Mouse (Mus musculus) midbrain, embryonic 11.5 days (tissue): ENCODE measurements at regions not wholly inside any gene's neighbourhood (a gene's known extent, or its start where the extent isn't known, plus 50 kb on each side); places are given as distances from the start of the nearest gene placed in this dataset.

Experiments
- ATAC-seq: fragments of 200-750 bp; cut with Nextera tagmentation; 2 replicates; pipeline ENCODE4 v1.8.0; 2017; ENCODE audit warnings: moderate TSS enrichment, moderate library complexity; ENCODE audit not compliant: low FRiP score
- DNase-seq: peaks from one replicate; pipeline ENCODE4 v3.0.0; 2015; ENCODE audit warnings: low spot score; ENCODE audit errors: missing footprints
- H3K27ac ChIP-seq: fragments of 300-500 bp; sonication (generic); 2 replicates; pipeline ENCODE4 v1.5.1; 2014; ENCODE audit warnings: low read depth, low read length
- H3K27me3 ChIP-seq: fragments of 300-500 bp; sonication (generic); 2 replicates; pipeline ENCODE4 v1.6.1; 2014; ENCODE audit warnings: mild to moderate bottlenecking, low read length, moderate library complexity, mixed read lengths; ENCODE audit not compliant: control insufficient read depth, insufficient read depth
- H3K36me3 ChIP-seq: fragments of 300-500 bp; sonication (generic); 2 replicates; pipeline ENCODE4 v1.6.1; 2014; ENCODE audit warnings: mild to moderate bottlenecking, low read length, moderate library complexity, mixed read lengths; ENCODE audit not compliant: control insufficient read depth, insufficient read depth
- H3K4me1 ChIP-seq: fragments of 300-500 bp; sonication (generic); 2 replicates; pipeline ENCODE4 v1.6.1; 2014; ENCODE audit warnings: low read length; ENCODE audit not compliant: control insufficient read depth, insufficient read depth
- H3K4me2 ChIP-seq: fragments of 300-500 bp; sonication (generic); 2 replicates; pipeline ENCODE4 v1.6.1; 2014; ENCODE audit warnings: mild to moderate bottlenecking, moderate library complexity
- H3K4me3 ChIP-seq: fragments of 300-500 bp; sonication (generic); 2 replicates; pipeline ENCODE4 v1.5.1; 2014; ENCODE audit warnings: low read depth, low read length
- H3K9ac ChIP-seq: fragments of 300-500 bp; sonication (generic); 2 replicates; pipeline ENCODE4 v1.6.1; 2014; ENCODE audit warnings: low read length
- H3K9me3 ChIP-seq: fragments of 300-500 bp; sonication (generic); 2 replicates; pipeline ENCODE4 v1.6.1; 2016; ENCODE audit warnings: low read length; ENCODE audit not compliant: control insufficient read depth
- WGBS: fragments of 180-500 bp; shearing (Covaris S2); extraction: QIAGEN DNeasy Blood & Tissue Kit; methylation state at CpG from one replicate; pipeline ENCODE4 v1.1.7; 2014; 5-methylcytosine and 5-hydroxymethylcytosine counted together

- WGBS, result 92% methylated on average over 3 of the region's 3 CpGs
- DNase-seq, result no peak
- Histone ChIP-seq H3K36me3 (no peaks in the 10 kb centered on the region), H3K9ac (no peak overlapping the region), H3K4me3 (no peak overlapping the region), H3K4me1 (no peaks in the 10 kb centered on the region), H3K27ac (no peak overlapping the region), H3K9me3 (no peaks in the 10 kb centered on the region), H3K4me2 (no peak overlapping the region), H3K27me3 (no peaks in the 10 kb centered on the region)
- no peak for ATAC-seq
Measured at GRCm38 (mm10) chr5:39374199-39374598, 381.1 kb downstream of the Hs3st1 start.

GRCm38 (mm10) chr5:39348680-39349079 is 406.6 kb downstream of the Hs3st1 start:
- no peak for ATAC-seq
- H3K27ac ChIP-seq, result no peak overlapping the region
- DNase-seq, result no peak
- no peaks in the 10 kb centered on the region for H3K9me3 ChIP-seq
- no peaks in the 10 kb centered on the region for H3K27me3 ChIP-seq
- no peaks in the 10 kb centered on the region for H3K36me3 ChIP-seq
- no peaks in the 10 kb centered on the region for H3K4me1 ChIP-seq
- no peak overlapping the region for H3K4me2 ChIP-seq
- H3K9ac ChIP-seq, result no peak overlapping the region
- H3K4me3 ChIP-seq, result no peak overlapping the region
- 83% methylated on average over 3 of the region's 3 CpGs for WGBS

DNA sequence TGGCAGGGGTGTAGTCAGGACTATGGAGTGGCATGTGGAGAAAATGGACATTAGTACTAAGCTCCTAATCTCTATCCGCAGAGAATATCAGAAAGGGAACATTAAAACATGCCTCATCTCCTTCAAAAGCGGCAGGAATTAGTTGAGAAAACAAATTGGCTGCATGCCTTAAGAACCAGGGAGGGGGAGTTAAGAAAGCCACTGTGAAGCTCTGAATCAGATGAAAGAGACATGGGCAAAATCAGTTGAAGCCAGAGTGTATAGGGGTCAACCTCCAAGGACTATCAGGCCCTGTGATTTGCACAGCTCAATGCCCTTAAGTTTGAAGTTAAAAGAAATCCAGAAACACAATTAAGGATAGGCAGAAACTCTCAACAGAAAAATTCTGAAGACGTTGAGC is 408.3 kb downstream of the Hs3st1 start:
- H3K27me3 ChIP-seq, result no peaks in the 10 kb centered on the region
- no peak overlapping the region for H3K27ac ChIP-seq
- no peaks in the 10 kb centered on the region for H3K36me3 ChIP-seq
- no peaks in the 10 kb centered on the region for H3K9me3 ChIP-seq
- no peak for ATAC-seq
- 52% methylated on average over 3 of the region's 3 CpGs for WGBS
- no peak overlapping the region for H3K9ac ChIP-seq
- no peak overlapping the region for H3K4me3 ChIP-seq
- DNase-seq, result peak; percentile 83
- H3K4me2 ChIP-seq, result no peak overlapping the region
- H3K4me1 ChIP-seq, result no peaks in the 10 kb centered on the region

- ATAC-seq (no peak), DNase-seq (no peak)
- Histone ChIP-seq H3K4me3 (no peak overlapping the region), H3K36me3 (no peaks in the 10 kb centered on the region), H3K9ac (no peak overlapping the region), H3K27me3 (no peaks in the 10 kb centered on the region), H3K4me2 (no peak overlapping the region), H3K9me3 (no peaks in the 10 kb centered on the region), H3K4me1 (no peaks in the 10 kb centered on the region), H3K27ac (no peak overlapping the region)
- WGBS, result 74% methylated on average over 1 of the region's 1 CpGs
Measured at GRCm38 (mm10) chr5:39337917-39338316, 417.4 kb downstream of the Hs3st1 start.

DNA sequence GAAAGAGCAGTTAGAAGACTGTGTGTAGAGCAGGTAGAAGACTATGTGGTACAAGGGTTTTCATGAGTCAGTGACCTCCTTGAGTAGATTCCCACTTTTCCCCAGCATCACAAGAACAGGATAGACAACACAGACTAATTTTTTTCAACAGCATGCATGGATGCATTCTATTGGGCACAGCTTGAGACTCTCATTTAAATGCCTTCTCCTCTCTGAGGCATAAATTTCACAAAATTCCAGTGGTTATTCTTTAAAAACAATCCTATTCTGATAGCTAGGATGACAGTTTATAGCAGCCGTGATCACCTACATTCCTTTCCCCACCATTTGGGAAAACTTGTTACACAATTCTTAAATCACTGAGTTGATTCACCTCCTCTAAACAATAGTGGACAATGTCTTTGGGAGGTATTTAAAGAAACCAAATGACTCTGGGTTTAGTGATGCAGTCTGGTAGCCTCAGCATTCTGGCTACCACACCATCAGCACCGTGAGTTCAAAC is 418.7 kb downstream of the Hs3st1 start:
- DNase-seq, result peak; percentile 60
- no peak overlapping the region for H3K27ac ChIP-seq
- no peak overlapping the region for H3K4me2 ChIP-seq
- no peaks in the 10 kb centered on the region for H3K36me3 ChIP-seq
- WGBS, result 91% methylated on average over 2 of the region's 2 CpGs
- no peak for ATAC-seq
- no peaks in the 10 kb centered on the region for H3K27me3 ChIP-seq
- no peak overlapping the region for H3K9ac ChIP-seq
- no peak overlapping the region for H3K4me3 ChIP-seq
- no peaks in the 10 kb centered on the region for H3K9me3 ChIP-seq
- no peaks in the 10 kb centered on the region for H3K4me1 ChIP-seq

DNA sequence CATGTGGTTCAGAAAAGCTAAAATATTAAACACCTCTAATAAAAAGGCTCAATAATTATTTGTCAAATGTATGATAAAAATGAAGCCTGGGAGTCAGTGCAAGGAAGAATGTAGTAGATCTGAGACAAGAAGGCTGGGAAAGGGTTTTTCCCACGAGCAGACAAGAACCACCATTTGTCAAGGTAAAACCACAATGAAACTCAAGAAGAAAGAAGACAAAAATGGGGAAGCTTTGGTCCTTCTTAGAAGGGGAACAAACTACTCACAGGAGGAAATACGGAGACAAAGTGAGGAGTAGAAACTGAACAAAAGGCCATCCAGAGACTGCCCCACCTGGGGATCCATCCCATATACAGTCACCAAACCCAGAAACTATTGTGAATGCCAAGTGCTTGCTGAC is 420.0 kb downstream of the Hs3st1 start:
- no peak overlapping the region for H3K9ac ChIP-seq

DNA sequence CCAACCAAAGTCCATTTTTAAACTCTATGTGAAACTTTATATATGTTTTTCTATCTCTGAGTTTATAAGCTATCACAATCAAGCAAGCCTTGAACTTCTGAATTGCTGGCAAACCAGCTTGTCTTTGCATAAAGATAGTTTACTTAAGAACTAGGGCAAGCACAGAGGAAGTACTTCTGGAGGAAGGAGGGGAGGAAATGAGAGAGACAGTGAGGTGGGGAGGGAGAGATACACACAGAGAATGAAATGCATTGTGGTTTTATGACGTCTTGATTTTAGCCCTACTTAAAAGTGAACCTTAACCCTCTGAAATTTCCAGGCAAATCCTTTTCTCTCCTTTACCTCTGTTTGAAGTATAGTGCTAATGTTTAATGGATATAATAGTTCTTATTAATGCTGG is 421.0 kb downstream of the Hs3st1 start:
- no peak for ATAC-seq
- Histone ChIP-seq H3K27ac (no peak overlapping the region), H3K4me3 (no peak overlapping the region), H3K4me1 (no peaks in the 10 kb centered on the region), H3K27me3 (no peaks in the 10 kb centered on the region), H3K9me3 (no peaks in the 10 kb centered on the region), H3K36me3 (no peaks in the 10 kb centered on the region), H3K4me2 (no peak overlapping the region), H3K9ac (no peak overlapping the region)
- 73% methylated on average over 1 of the region's 1 CpGs for WGBS
- DNase-seq, result no peak

More for the DNA sequence above, 420.0 kb downstream of the Hs3st1 start:
- no peaks in the 10 kb centered on the region for H3K9me3 ChIP-seq
- no peaks in the 10 kb centered on the region for H3K36me3 ChIP-seq
- 84% methylated on average over 2 of the region's 2 CpGs for WGBS
- no peak overlapping the region for H3K27ac ChIP-seq
- no peak overlapping the region for H3K4me3 ChIP-seq
- H3K4me2 ChIP-seq, result no peak overlapping the region
- peak; percentile 17 for DNase-seq
- H3K4me1 ChIP-seq, result no peaks in the 10 kb centered on the region
- ATAC-seq, result no peak
- no peaks in the 10 kb centered on the region for H3K27me3 ChIP-seq

DNA sequence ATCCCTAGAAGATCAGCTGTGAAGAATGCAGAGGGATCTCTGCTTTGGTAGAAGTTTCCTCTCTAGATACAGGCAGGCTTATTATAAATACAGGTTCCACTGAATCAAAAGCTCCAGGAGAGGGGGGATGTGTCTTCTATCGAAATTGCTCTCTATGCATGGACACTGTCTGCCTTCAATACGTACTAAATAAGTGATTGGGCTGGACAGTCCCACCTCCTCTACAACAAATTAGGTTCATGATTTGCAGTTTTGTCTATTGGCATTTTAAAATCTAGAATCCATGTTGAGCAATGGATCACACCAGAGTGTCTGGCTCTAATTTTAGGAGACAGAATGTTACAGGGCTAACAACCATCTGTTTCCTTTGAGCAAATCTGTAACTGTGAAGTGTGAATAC is 429.9 kb downstream of the Hs3st1 start:
- no peak overlapping the region for H3K9ac ChIP-seq
- H3K27ac ChIP-seq, result no peak overlapping the region
- no peaks in the 10 kb centered on the region for H3K36me3 ChIP-seq
- no peak overlapping the region for H3K4me2 ChIP-seq
- no peak overlapping the region for H3K4me3 ChIP-seq
- WGBS, result 81% methylated on average over 2 of the region's 2 CpGs
- no peaks in the 10 kb centered on the region for H3K9me3 ChIP-seq
- DNase-seq (no peak), ATAC-seq (no peak)
- H3K4me1 ChIP-seq, result no peaks in the 10 kb centered on the region
- H3K27me3 ChIP-seq, result no peaks in the 10 kb centered on the region

- Histone ChIP-seq H3K4me3 (no peak overlapping the region), H3K9me3 (no peaks in the 10 kb centered on the region), H3K27ac (no peak overlapping the region), H3K4me1 (no peaks in the 10 kb centered on the region), H3K4me2 (no peak overlapping the region), H3K27me3 (no peaks in the 10 kb centered on the region), H3K9ac (no peak overlapping the region), H3K36me3 (no peaks in the 10 kb centered on the region)
- DNase-seq, result no peak
- WGBS, result 90% methylated on average over 3 of the region's 3 CpGs
- ATAC-seq, result no peak
Measured at GRCm38 (mm10) chr5:39316478-39316877, 438.8 kb downstream of the Hs3st1 start.

DNA sequence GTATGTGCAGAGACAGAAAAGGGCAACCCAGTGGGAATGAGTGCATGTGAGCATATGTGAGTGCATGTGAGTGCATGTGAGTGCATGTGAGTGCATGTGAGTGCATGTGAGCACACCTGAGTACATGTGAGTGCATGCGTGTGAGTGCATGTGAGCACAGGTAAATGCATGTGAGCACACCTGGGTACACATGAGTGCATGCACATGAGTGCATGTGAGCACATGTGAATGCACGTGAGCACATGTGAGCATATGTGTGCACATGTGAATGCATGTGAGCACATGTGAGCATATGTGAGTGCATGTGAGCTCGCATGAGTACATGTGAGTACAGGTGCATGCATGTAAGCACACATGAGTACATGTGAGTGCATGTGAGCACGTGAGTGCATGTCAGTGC is 434.6 kb upstream of the Clnk start:
- Histone ChIP-seq H3K27ac (no peak overlapping the region), H3K27me3 (no peaks in the 10 kb centered on the region), H3K4me2 (no peak overlapping the region), H3K36me3 (no peaks in the 10 kb centered on the region), H3K4me1 (no peaks in the 10 kb centered on the region), H3K9ac (no peak overlapping the region), H3K9me3 (no peaks in the 10 kb centered on the region), H3K4me3 (no peak overlapping the region)
- ATAC-seq (no peak), DNase-seq (no peak)
- 86% methylated on average over 4 of the region's 4 CpGs for WGBS
